Mouse (Mus musculus) neural tube, embryonic 12.5 days (tissue): ENCODE data around the gene Gys1. TPM values are rescaled to one million over a fixed set of nuclear protein-coding genes. Genes with fewer than 3 reads are reported as not detected.

ENCODE experiments used
- ATAC-seq: fragments of 200-750 bp; cut with Nextera tagmentation; 2 replicates; pipeline ENCODE4 v1.8.0; 2017; ENCODE audit warnings: low read depth, mild to moderate bottlenecking, moderate TSS enrichment, moderate library complexity; ENCODE audit not compliant: low FRiP score
- H3K27ac ChIP-seq: fragments of 300-500 bp; sonication (generic); 2 replicates; pipeline ENCODE4 v1.5.1; 2016
- H3K27me3 ChIP-seq: fragments of 300-500 bp; sonication (generic); replicated peaks from 2 replicates; pipeline ENCODE4 v1.6.1; 2016; ENCODE audit warnings: mild to moderate bottlenecking
- H3K36me3 ChIP-seq: fragments of 300-500 bp; sonication (generic); 2 replicates; pipeline ENCODE4 v1.6.1; 2016; ENCODE audit warnings: mild to moderate bottlenecking
- H3K4me1 ChIP-seq: fragments of 300-500 bp; sonication (generic); 2 replicates; pipeline ENCODE4 v1.6.1; 2016
- H3K4me2 ChIP-seq: fragments of 300-500 bp; sonication (generic); replicated peaks from 2 replicates; pipeline ENCODE4 v1.6.1; 2016; ENCODE audit warnings: mild to moderate bottlenecking
- H3K4me3 ChIP-seq: fragments of 300-500 bp; sonication (generic); 2 replicates; pipeline ENCODE4 v1.5.1; 2016
- H3K9ac ChIP-seq: fragments of 300-500 bp; sonication (generic); 2 replicates; pipeline ENCODE4 v1.6.1; 2016; ENCODE audit warnings: mild to moderate bottlenecking
- H3K9me3 ChIP-seq: fragments of 300-500 bp; sonication (generic); 2 replicates; pipeline ENCODE4 v1.6.1; 2016; ENCODE audit warnings: mild to moderate bottlenecking
- WGBS: fragments of 180-500 bp; shearing (Covaris S2); methylation state at CpG from one replicate; pipeline ENCODE4 v1.1.7; 2016; 5-methylcytosine and 5-hydroxymethylcytosine counted together
- polyA plus RNA-seq: library from polyadenylated mRNA; unstranded; fragments of >200 nt; fragmentation: Nextera tagmentation; extraction: Ambion mirVana; gene quantifications from 2 replicates; pipeline ENCODE4 v1.2.1, GENCODE M21; 2016

The Gys1 gene
- polyA plus RNA-seq, 1 experiment from 2014 or later, result 32.7 TPM

GRCm38 (mm10) chr7:45420615-45420919, 14.1 kb upstream of the Gys1 start, which contains the start of gene Lhb:
Gene Lhb (plus strand): TSS chr7:45420820.
- 60% methylated on average over 6 of the region's 6 CpGs for WGBS
- Histone ChIP-seq H3K9me3 (no peaks in the 10 kb centered on the region), H3K4me2 (no peak within 1 kb of the TSS), H3K27ac (no peak within 1 kb of the TSS), H3K27me3 (peaks cover 58% of the 10 kb centered on the region), H3K4me3 (no peak within 1 kb of the TSS), H3K4me1 (0 out of 2 replicates have a peak, but pooled peaks cover under 1% of the 10 kb centered on the region), H3K9ac (no peak within 1 kb of the TSS), H3K36me3 (peaks cover 50% of the 10 kb centered on the region)
- no peak for ATAC-seq

DNA sequence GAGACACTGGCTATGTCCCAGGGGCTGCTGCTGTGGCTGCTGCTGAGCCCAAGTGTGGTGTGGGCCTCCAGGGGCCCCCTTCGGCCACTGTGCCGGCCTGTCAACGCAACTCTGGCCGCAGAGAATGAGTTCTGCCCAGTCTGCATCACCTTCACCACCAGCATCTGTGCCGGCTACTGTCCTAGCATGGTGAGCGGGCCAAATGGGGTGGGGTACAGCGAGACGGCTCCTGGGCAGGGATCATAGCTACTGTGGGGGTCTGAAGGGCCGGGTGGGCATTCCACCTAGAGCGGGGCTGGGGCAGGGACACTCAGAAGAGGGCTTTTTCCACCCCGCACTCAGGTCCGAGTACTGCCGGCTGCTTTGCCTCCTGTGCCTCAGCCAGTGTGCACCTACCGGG, 13.4 kb upstream of the Gys1 start:
- Histone ChIP-seq H3K4me2 (no peak overlapping the region), H3K4me3 (no peak overlapping the region), H3K4me1 (no peaks in the 10 kb centered on the region), H3K36me3 (peaks cover 52% of the 10 kb centered on the region), H3K27ac (no peak overlapping the region), H3K9me3 (no peaks in the 10 kb centered on the region), H3K9ac (no peak overlapping the region), H3K27me3 (peaks cover 52% of the 10 kb centered on the region)
- no peak for ATAC-seq
- WGBS, result 89% methylated on average over 14 of the region's 14 CpGs

DNA sequence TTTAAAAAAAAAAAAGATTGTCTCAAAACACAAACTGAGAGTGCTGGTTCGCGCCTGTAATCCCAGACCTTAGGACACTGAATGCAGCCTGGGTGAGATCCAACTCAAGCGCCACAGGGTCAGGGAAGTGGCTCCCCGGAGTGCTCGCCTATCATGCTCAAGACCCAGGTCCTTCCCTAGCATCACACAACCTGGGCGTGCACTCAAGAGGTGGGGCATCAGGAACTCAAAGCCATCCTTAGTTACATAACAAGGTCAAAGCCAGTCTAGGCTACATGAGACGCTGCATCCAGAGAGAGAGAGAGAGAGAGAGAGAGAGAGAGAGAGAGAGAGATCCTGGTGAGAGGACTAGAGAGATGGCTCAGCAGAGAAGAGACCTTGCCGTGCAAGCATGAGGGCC, 8.1 kb upstream of the Gys1 start:
- Histone ChIP-seq H3K9me3 (no peaks in the 10 kb centered on the region), H3K36me3 (peaks cover 90% of the 10 kb centered on the region), H3K4me2 (no peak overlapping the region), H3K4me3 (no peak overlapping the region), H3K27me3 (peaks cover under 1% of the 10 kb centered on the region; the same call in 1 of the 2 replicates), H3K27ac (no peak overlapping the region), H3K9ac (no peak overlapping the region), H3K4me1 (no peaks in the 10 kb centered on the region)
- WGBS, result 94% methylated on average over 8 of the region's 8 CpGs
- no peak for ATAC-seq

DNA sequence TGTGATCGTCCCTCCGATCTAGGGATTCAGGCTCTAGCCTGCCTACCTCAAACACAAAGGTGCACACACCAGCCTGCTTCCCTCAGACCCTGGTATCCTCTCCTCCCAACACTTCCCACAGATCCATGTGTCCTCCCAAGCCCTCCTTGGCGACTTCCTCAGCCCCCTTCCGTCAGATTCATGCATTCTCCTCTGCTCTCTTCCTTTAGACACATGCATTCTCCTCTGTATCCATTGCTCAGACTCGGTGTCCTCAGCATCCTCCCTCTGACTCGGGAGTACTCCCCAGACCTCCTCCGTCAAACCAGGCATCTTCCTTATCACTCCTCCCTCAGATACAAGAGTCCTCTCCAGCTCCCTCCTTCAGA, 825 bp upstream of the Gys1 start:
- H3K9ac ChIP-seq, result peak overlapping the region; percentile 76
- H3K9me3 ChIP-seq, result no peaks in the 10 kb centered on the region
- WGBS, result 2% methylated on average over 7 of the region's 7 CpGs
- peak overlapping the region; percentile 60; the same call in 1 of the 2 replicates for H3K27ac ChIP-seq
- H3K4me3 ChIP-seq, result peak overlapping the region; percentile 85
- ATAC-seq, result no peak
- peaks cover 33% of the 10 kb centered on the region for H3K36me3 ChIP-seq
- peaks cover 43% of the 10 kb centered on the region for H3K4me1 ChIP-seq
- peak overlapping the region; percentile 83 for H3K4me2 ChIP-seq
- H3K27me3 ChIP-seq, result no peaks in the 10 kb centered on the region

- Histone ChIP-seq H3K9ac (peak overlapping the region; percentile 53), H3K9me3 (no peaks in the 10 kb centered on the region), H3K36me3 (peaks cover 27% of the 10 kb centered on the region), H3K27me3 (no peaks in the 10 kb centered on the region), H3K27ac (no peak overlapping the region), H3K4me1 (peaks cover 43% of the 10 kb centered on the region), H3K4me3 (peak overlapping the region; percentile 85), H3K4me2 (peak overlapping the region; percentile 83)
- 3% methylated on average over 16 of the region's 16 CpGs for WGBS
- peak; percentile 7; the same call in 1 of the 2 replicates for ATAC-seq
Observed at GRCm38 (mm10) chr7:45435038-45435437, 394 bp downstream of the Gys1 start.

DNA sequence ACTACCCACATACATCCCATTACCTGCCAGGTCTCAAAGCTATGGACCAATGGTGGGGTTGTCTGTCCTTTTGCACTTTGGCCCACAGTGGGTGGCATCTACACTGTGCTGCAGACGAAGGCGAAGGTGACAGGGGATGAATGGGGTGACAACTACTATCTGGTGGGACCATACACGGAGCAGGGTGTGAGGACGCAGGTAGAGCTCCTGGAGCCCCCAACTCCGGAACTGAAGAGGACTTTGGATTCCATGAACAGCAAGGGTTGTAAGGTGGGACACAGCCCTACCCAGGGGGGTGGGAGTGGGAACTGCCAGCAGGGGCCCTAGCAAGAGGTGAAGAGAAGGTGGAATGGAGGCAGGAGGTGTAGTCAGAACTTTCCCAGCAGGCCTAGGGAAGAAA, 1.8 kb downstream of the Gys1 start:
- 94% methylated on average over 5 of the region's 5 CpGs for WGBS
- H3K4me1 ChIP-seq, result peaks cover 43% of the 10 kb centered on the region
- H3K9ac ChIP-seq, result peak overlapping the region; percentile 5; the same call in 1 of the 2 replicates
- H3K4me3 ChIP-seq, result no peak overlapping the region
- peaks cover 27% of the 10 kb centered on the region for H3K36me3 ChIP-seq
- H3K4me2 ChIP-seq, result 0 out of 2 replicates have a peak overlapping the region, but pooled peaks have one; percentile 7
- no peak for ATAC-seq
- no peaks in the 10 kb centered on the region for H3K27me3 ChIP-seq
- H3K27ac ChIP-seq, result no peak overlapping the region
- no peaks in the 10 kb centered on the region for H3K9me3 ChIP-seq

DNA sequence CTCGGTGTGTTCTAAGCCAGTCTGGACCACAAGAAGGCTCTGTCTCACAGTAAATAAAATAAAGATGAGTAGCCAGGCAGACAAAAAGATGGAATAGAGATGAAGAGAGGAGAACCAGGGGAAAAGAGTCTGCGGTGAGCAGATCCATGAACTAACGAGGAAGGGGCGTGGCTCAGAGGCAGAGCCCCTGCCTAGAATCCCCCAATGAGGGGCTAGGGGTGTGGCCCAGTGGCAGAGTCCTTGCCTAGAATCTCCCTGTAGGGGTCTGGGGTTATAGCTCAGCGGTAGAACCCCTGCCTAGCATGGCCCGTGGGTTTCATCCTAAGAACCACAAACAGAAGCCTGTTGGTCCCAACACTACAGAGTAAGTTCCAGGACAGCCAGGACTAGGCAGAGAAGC, 2.4 kb downstream of the Gys1 start:
- no peaks in the 10 kb centered on the region for H3K27me3 ChIP-seq
- H3K36me3 ChIP-seq, result peaks cover 25% of the 10 kb centered on the region
- no peak overlapping the region for H3K4me3 ChIP-seq
- WGBS, result 22% methylated on average over 6 of the region's 6 CpGs
- no peak overlapping the region for H3K27ac ChIP-seq
- no peaks in the 10 kb centered on the region for H3K9me3 ChIP-seq
- H3K4me2 ChIP-seq, result peak overlapping the region; percentile 14; the same call in 1 of the 2 replicates
- no peak for ATAC-seq
- peaks cover 43% of the 10 kb centered on the region for H3K4me1 ChIP-seq
- H3K9ac ChIP-seq, result no peak overlapping the region

DNA sequence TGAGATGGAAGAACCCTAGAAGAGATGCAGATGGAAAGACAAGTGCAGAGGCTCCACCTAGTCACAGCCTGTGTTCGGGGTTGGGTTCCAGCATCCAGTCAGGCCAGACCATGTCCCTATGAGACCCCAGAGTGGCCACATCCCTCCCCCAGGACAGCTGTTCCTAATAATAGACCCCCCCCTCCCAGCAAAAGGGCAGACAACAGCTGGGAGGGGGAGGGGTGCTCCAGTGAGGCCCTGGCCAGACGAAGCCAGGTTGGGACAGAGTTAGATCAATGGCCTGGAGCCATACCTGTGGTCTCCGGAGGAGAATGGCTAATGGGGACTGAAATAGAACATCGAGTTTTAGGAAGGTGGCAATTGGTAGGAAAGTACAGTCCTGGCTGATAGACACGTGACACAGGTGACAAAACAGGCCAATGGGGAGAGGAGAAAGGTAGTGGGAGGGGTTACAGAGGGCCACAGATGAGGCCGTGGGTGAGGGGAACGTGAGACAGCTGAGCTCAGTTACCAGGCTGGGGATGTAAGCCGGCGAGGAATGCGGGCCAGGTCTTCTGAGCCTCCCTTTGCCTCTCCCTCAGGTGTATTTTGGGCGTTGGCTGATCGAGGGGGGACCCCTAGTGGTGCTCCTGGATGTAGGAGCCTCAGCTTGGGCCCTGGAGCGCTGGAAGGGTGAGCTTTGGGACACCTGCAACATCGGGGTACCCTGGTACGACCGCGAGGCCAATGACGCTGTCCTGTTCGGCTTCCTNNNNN, 3.1 kb downstream of the Gys1 start, which contains the start of gene Ruvbl2:
Gene Ruvbl2 (minus strand): TSS at position 576 of the 756 bp plus-strand sequence.
- no peak for ATAC-seq
- Histone ChIP-seq H3K9ac (no peak within 1 kb of the TSS), H3K36me3 (peaks cover 23% of the 10 kb centered on the region)

DNA sequence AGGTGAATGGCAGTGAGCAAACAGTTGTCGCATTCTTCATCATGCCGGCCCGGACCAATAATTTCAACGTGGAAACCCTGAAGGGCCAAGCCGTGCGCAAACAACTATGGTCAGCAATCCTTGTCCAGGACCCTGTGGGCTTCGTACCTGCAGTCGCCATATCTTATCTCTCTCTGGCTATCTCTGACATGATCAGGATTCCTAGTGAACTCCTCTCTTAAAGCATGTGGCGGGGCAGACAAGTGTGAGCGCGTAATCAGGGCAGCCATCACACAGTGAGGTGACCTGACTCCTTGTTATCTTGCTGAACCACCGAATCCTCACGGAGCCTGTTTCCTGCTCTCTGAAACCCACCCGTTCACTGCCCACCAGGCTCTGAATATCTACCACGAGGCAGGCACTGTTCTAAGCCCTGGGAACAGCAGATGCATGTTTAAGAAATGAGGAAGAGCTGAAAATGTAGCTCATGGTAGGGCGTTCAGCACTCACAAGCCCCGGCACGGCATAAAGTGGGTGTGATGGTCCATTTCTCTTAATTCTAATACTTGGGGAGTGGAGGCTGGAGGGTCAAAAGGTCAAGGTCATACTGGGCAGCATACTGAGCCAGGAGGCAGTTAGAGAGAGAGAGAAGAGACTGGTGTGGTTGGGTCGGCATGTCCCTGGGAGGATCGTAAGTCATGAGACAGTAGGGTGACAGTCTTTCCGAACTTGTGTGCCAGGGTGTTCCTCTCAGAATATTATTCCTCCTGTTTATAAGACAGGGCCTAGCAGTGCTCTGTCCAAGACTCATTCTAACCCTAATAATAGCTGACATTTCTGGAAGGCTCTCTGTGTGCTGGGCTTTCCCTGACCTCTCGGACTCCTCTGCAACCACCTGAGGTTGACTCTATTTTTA, 9.1 kb downstream of the Gys1 start:
- Histone ChIP-seq H3K4me2 (no peak overlapping the region), H3K27ac (no peak overlapping the region), H3K4me1 (no peaks in the 10 kb centered on the region), H3K9ac (no peak overlapping the region), H3K9me3 (no peaks in the 10 kb centered on the region), H3K27me3 (no peaks in the 10 kb centered on the region), H3K4me3 (no peak overlapping the region), H3K36me3 (peaks cover 63% of the 10 kb centered on the region)
- 89% methylated on average over 22 of the region's 22 CpGs for WGBS
- no peak for ATAC-seq

More for the DNA sequence above, 3.1 kb downstream of the Gys1 start, which contains the start of gene Ruvbl2:
- 17% methylated on average over 19 of the region's 19 CpGs for WGBS
- peaks cover 42% of the 10 kb centered on the region for H3K4me1 ChIP-seq
- H3K4me3 ChIP-seq, result no peak within 1 kb of the TSS
- H3K27ac ChIP-seq, result no peak within 1 kb of the TSS
- peak within 1 kb of the TSS; percentile 14 for H3K4me2 ChIP-seq
- no peaks in the 10 kb centered on the region for H3K27me3 ChIP-seq
- no peaks in the 10 kb centered on the region for H3K9me3 ChIP-seq

DNA sequence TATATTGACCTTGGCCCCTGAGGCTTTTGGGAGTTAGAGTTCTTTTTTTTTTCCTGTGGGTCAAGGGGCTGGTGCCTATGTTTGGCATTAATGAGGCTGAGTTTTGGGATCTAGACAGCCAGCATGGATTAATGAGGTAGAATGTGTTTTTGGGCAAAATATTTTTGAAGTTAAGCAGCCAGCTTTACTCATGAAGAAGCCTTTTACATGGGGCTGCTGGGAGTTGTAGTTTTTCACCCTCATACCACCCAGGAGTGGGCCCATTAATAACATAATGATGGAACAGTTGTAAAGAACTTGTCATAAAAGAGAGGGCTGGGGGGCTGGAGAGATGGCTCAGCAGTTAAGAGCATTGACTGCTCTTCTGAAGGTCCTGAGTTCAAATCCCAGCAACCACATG, 11.9 kb downstream of the Gys1 start:
- Histone ChIP-seq H3K27me3 (no peaks in the 10 kb centered on the region), H3K27ac (no peak overlapping the region), H3K4me3 (no peak overlapping the region), H3K9me3 (no peaks in the 10 kb centered on the region), H3K4me1 (no peaks in the 10 kb centered on the region), H3K4me2 (no peak overlapping the region), H3K9ac (no peak overlapping the region), H3K36me3 (peaks cover 51% of the 10 kb centered on the region)
- ATAC-seq, result no peak

DNA sequence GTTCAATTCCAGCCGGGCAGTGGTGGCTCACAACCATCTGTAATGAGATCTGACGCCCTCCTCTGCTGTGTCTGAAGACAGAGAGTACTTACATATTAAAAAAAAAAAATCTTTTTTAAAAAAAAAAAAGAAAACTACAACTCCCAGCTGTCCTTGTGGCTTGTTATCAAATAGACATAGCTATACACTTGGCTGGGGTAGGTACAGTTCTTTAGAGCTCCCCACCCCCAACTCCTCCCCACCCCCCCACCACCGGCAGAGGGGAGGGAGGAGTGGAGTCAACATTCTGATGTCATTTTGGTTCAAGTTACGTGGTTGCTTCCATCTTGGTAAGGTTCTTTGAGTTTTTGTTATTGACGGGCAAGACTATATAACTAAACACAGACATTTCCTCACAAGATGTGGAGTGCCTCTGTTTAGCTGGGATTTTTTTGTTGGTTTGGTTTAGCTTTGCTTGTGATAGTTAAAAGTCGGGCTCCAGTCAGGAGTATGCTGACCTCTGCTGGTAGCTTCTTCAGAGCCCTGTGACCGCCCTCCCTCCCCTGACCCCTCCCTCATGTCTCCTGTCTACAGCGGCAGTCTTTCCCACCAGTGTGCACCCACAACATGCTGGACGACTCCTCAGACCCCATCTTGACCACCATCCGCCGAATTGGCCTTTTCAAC, 12.8 kb downstream of the Gys1 start:
- H3K36me3 ChIP-seq, result peaks cover 54% of the 10 kb centered on the region
- no peaks in the 10 kb centered on the region for H3K27me3 ChIP-seq
- no peak overlapping the region for H3K4me2 ChIP-seq
- no peak overlapping the region for H3K4me3 ChIP-seq
- H3K27ac ChIP-seq, result no peak overlapping the region
- ATAC-seq, result no peak
- no peaks in the 10 kb centered on the region for H3K4me1 ChIP-seq
- 37% methylated on average over 11 of the region's 11 CpGs for WGBS
- H3K9me3 ChIP-seq, result no peaks in the 10 kb centered on the region
- H3K9ac ChIP-seq, result no peak overlapping the region

DNA sequence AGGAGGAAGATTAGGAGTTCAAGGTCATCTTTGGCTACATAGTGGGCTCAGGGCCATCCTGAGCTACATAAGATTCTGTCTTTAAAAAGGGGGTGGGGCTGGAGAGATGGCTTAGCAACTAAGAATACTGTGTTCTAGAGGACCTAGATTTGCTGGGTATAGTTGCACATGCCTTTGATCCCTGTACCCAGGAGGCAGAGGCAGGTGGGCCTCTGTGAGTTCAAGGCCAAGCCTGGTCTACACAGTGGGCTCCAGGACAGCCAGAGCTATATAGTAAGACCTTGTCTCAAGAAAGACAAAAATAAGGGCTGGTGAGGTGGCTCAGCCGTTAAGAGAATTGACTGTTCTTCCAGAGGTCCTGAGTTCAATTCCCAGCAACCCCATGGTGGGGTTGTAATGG, 15.3 kb downstream of the Gys1 start:
- ATAC-seq, result no peak
- Histone ChIP-seq H3K9ac (no peak overlapping the region), H3K4me1 (no peaks in the 10 kb centered on the region), H3K27me3 (no peaks in the 10 kb centered on the region), H3K27ac (no peak overlapping the region), H3K4me3 (no peak overlapping the region), H3K36me3 (peaks cover 51% of the 10 kb centered on the region), H3K4me2 (no peak overlapping the region), H3K9me3 (no peaks in the 10 kb centered on the region)
- 88% methylated on average over 1 of the region's 1 CpGs for WGBS
